Mouse (Mus musculus) liver, postnatal 0 days (tissue): Measurements from ENCODE around the gene Elmo3.
"Not testable (repeated sequence)": the region's sequence is repeated elsewhere in the genome, so short reads cannot be mapped to it uniquely, and the experiment has no call there.

Experiments
- CTCF ChIP-seq: sonication (generic); IDR thresholded peaks from 2 replicates; pipeline ENCODE4 v1.5.1; 2016; ENCODE audit warnings: antibody characterized with exemption, low read depth
- EP300 ChIP-seq: IDR thresholded peaks from 2 replicates; pipeline ENCODE4 v1.6.1; 2016; ENCODE audit warnings: antibody characterized with exemption, low read depth, mild to moderate bottlenecking

DNA sequence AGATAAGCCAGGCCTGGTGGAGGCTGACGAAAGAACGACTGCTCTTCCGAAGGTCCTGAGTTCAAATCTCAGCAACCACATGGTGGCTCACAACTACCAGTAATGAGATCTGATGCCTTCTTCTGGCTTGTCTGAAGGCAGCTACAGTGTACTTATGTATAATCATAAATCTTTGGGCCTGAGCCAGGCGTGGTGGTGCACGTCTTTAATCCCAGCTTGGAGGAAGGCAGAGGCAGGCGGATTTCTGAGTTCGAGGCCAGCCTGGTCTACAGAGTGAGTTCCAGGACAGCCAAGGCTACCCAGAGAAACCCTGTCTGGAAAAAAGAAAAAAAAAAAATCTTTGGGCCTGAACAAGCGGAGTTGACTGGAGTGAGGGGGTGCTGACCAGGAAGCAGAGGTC lies 14.0 kb upstream of the Elmo3 start:
- not testable (repeated sequence) for TF ChIP-seq CTCF, EP300
